Mouse (Mus musculus) intestine, postnatal 0 days (tissue): ENCODE results near the gene Csf2rb. TPM values are rescaled to one million over a fixed set of nuclear protein-coding genes. Genes with fewer than 3 reads are reported as not detected.
A peak's percentile ranks its signal among the peaks of the same experiment; 100 is the strongest.

ENCODE experiments used
- ATAC-seq: fragments of 200-750 bp; cut with Nextera tagmentation; 2 replicates; pipeline ENCODE4 v1.8.0; 2017; ENCODE audit warnings: mild to moderate bottlenecking, moderate TSS enrichment, moderate library complexity
- H3K27ac ChIP-seq: fragments of 300-500 bp; sonication (generic); 2 replicates; pipeline ENCODE4 v1.5.1; 2014; ENCODE audit warnings: mild to moderate bottlenecking, low read depth, low read length, moderate library complexity
- H3K27me3 ChIP-seq: fragments of 300-500 bp; sonication (generic); replicated peaks from 2 replicates; pipeline ENCODE4 v1.6.1; 2014; ENCODE audit warnings: low read length, mixed read lengths; ENCODE audit not compliant: control insufficient read depth, insufficient read depth
- H3K36me3 ChIP-seq: fragments of 300-500 bp; sonication (generic); 2 replicates; pipeline ENCODE4 v1.6.1; 2014; ENCODE audit warnings: mild to moderate bottlenecking, moderate library complexity; ENCODE audit not compliant: control insufficient read depth, insufficient read depth
- H3K4me1 ChIP-seq: fragments of 300-500 bp; sonication (generic); replicated peaks from 2 replicates; pipeline ENCODE4 v1.6.1; 2014; ENCODE audit warnings: antibody characterized with exemption, low read length, mixed read lengths; ENCODE audit not compliant: control insufficient read depth, insufficient read depth
- H3K4me2 ChIP-seq: fragments of 300-500 bp; sonication (generic); replicated peaks from 2 replicates; pipeline ENCODE4 v1.6.1; 2014; ENCODE audit warnings: low read depth, mild to moderate bottlenecking, moderate library complexity
- H3K4me3 ChIP-seq: fragments of 300-500 bp; sonication (generic); 2 replicates; pipeline ENCODE4 v1.5.1; 2014; ENCODE audit warnings: low read depth, low read length
- H3K9ac ChIP-seq: fragments of 300-500 bp; sonication (generic); 2 replicates; pipeline ENCODE4 v1.6.1; 2014; ENCODE audit warnings: mild to moderate bottlenecking, low read depth, low read length
- H3K9me3 ChIP-seq: fragments of 300-500 bp; sonication (generic); 2 replicates; pipeline ENCODE4 v1.6.1; 2016; ENCODE audit warnings: mixed run types; ENCODE audit not compliant: control insufficient read depth
- CTCF ChIP-seq: sonication (generic); IDR thresholded peaks from 2 replicates; pipeline ENCODE4 v1.5.1; 2016; ENCODE audit warnings: low read depth, mild to moderate bottlenecking, control low read depth, antibody characterized with exemption, moderate library complexity
- WGBS: fragments of 180-500 bp; shearing (Covaris S2); extraction: QIAGEN DNeasy Blood & Tissue Kit; methylation state at CpG from one replicate; pipeline ENCODE4 v1.1.7; 2014; 5-methylcytosine and 5-hydroxymethylcytosine counted together
- polyA plus RNA-seq: library from polyadenylated mRNA; unstranded; fragments of >200 nt; fragmentation: Nextera tagmentation; extraction: Ambion mirVana; gene quantifications from 2 replicates; pipeline ENCODE4 v1.2.1, GENCODE M21; 2015

The Csf2rb gene
- polyA plus RNA-seq, 1 experiment from 2014 or later, result 1.6 TPM

DNA sequence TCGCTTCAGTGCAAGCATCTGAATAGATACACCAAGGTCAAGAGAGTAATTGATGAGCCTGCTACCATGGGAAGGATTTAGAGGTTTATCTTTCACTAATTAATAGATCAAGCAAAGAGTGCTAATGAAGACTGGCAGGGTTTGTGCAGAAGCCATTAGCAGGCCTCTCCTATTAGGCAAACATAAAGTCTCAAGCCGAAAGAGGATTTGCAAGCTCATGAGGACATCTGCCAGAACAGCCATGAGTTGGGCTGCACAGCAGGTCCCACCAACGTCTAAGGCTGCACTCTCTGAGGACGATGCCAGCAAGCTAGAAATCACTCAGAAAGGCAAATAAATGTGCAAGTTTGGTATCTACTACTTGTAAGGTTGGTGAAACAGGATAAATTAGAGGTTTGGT, 55.2 kb downstream of the Csf2rb start:
- no peak overlapping the region for H3K4me3 ChIP-seq
- peaks cover 28% of the 10 kb centered on the region for H3K27me3 ChIP-seq
- no peak overlapping the region for H3K9ac ChIP-seq
- no peak overlapping the region for H3K27ac ChIP-seq
- no peak for ATAC-seq
- TF ChIP-seq CTCF, result no peak
- no peaks in the 10 kb centered on the region for H3K9me3 ChIP-seq
- no peaks in the 10 kb centered on the region for H3K36me3 ChIP-seq
- no peaks in the 10 kb centered on the region; the same call in 1 of the 2 replicates for H3K4me1 ChIP-seq
- WGBS, result 68% methylated on average over 4 of the region's 4 CpGs
- H3K4me2 ChIP-seq, result no peak overlapping the region

DNA sequence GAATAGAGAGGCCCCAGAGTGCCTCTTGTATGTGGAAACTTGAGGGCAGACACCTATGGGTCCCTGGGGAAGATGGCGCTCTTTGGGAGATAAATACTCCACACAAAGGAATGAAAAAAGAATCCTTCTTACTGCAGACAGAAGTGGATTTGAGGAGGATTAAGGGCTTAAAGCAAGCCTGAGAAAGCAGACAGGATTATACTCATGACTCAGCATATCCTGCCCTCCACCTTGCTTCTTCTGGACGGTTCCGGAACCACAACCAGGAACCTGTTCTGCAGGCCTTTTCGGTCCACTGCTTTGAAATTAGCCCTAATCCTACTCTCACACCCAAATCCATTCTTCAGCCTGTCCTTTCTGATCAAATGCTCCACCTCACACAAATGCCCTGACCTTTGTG, 56.6 kb downstream of the Csf2rb start:
- Histone ChIP-seq H3K9me3 (no peaks in the 10 kb centered on the region), H3K4me1 (no peaks in the 10 kb centered on the region; the same call in 1 of the 2 replicates), H3K27ac (no peak overlapping the region), H3K9ac (no peak overlapping the region), H3K4me3 (no peak overlapping the region), H3K27me3 (peaks cover 33% of the 10 kb centered on the region), H3K36me3 (no peaks in the 10 kb centered on the region), H3K4me2 (no peak overlapping the region)
- ATAC-seq, result no peak
- no peak for TF ChIP-seq CTCF
- WGBS, result 88% methylated on average over 4 of the region's 4 CpGs

- Histone ChIP-seq H3K27ac (peak overlapping the region; percentile 74), H3K4me3 (no peak overlapping the region), H3K9me3 (no peaks in the 10 kb centered on the region), H3K27me3 (peaks cover 25% of the 10 kb centered on the region; the same call in 1 of the 2 replicates), H3K4me2 (no peak overlapping the region; the same call in 1 of the 2 replicates), H3K9ac (no peak overlapping the region), H3K36me3 (no peaks in the 10 kb centered on the region), H3K4me1 (no peaks in the 10 kb centered on the region; the same call in 1 of the 2 replicates)
- 67% methylated on average over 11 of the region's 11 CpGs for WGBS
- peak; percentile 82 for ATAC-seq
- TF ChIP-seq CTCF, result no peak
These were observed 58.1 kb downstream of the Csf2rb start for GRCm38 (mm10) chr15:78383450-78384219.

DNA sequence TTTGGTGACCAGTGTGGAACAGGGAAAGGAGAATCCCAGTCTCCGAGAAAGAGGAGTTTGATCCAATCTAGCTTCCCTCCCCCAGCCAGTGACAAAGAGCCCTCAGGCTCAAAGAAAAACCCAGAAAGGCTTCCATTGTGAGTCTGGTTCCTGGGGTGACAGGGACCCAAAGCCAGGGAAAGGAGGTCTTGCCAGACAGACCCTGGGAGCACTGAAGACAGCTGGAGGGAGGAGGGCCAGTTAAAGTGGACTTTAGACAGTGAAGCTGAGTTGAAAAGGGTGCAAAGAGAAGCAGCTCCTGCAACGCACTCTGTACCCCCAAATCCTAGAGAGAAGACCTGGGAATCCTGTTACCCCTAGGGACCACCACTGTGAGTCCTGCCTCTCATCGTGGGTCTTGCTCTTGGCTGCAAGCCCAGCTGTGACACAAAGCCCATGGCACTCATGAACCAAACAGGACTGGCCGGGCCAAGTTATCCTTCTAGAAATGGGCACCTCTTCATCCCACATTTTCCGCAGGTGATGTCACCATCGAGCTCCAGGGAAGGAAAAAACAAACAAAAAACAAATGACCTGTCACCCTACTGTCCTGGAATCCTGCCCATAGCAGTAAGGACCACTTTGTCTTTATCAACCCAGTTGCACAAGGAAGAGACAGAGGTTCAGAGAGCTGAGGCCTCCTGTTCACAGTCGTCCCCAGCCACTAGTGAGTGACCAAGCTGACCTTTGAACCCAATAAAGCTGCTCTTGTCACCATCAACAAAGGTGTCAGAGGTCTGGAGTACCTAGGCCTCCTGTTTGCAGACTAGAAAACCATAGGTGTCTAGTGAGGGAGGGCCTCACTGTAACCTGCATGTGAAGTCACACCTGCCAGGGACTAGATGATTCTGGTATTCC, 58.9 kb downstream of the Csf2rb start:
- 43% methylated on average over 7 of the region's 7 CpGs for WGBS
- ATAC-seq, result peak; percentile 85
- no peak overlapping the region for H3K4me3 ChIP-seq

GRCm38 (mm10) chr15:78385564-78385963, 60.0 kb downstream of the Csf2rb start:
- Histone ChIP-seq H3K4me1 (no peaks in the 10 kb centered on the region; the same call in 1 of the 2 replicates), H3K36me3 (no peaks in the 10 kb centered on the region), H3K27ac (no peak overlapping the region), H3K4me2 (no peak overlapping the region), H3K9me3 (no peaks in the 10 kb centered on the region), H3K27me3 (peaks cover 35% of the 10 kb centered on the region; the same call in 1 of the 2 replicates), H3K4me3 (no peak overlapping the region), H3K9ac (no peak overlapping the region)
- no peak for ATAC-seq
- TF ChIP-seq CTCF, result no peak
- WGBS, result 88% methylated on average over 1 of the region's 1 CpGs

More for the DNA sequence above, 58.9 kb downstream of the Csf2rb start:
- H3K9me3 ChIP-seq, result no peaks in the 10 kb centered on the region
- peak overlapping the region; percentile 74 for H3K27ac ChIP-seq
- no peak overlapping the region for H3K9ac ChIP-seq
- no peaks in the 10 kb centered on the region for H3K36me3 ChIP-seq
- H3K4me2 ChIP-seq, result no peak overlapping the region
- TF ChIP-seq CTCF, result no peak
- no peaks in the 10 kb centered on the region; the same call in 1 of the 2 replicates for H3K4me1 ChIP-seq
- H3K27me3 ChIP-seq, result peaks cover 26% of the 10 kb centered on the region; the same call in 1 of the 2 replicates

- TF ChIP-seq CTCF, result no peak
- H3K36me3 ChIP-seq, result no peaks in the 10 kb centered on the region
- no peak overlapping the region for H3K4me3 ChIP-seq
- no peak overlapping the region for H3K4me2 ChIP-seq
- H3K27me3 ChIP-seq, result peaks cover 45% of the 10 kb centered on the region
- no peaks in the 10 kb centered on the region for H3K4me1 ChIP-seq
- WGBS, result 79% methylated on average over 3 of the region's 3 CpGs
- no peak for ATAC-seq
- H3K9me3 ChIP-seq, result no peaks in the 10 kb centered on the region
- no peak overlapping the region for H3K9ac ChIP-seq
- H3K27ac ChIP-seq, result no peak overlapping the region
These were observed 65.3 kb downstream of the Csf2rb start for GRCm38 (mm10) chr15:78390855-78391254.
